Mouse (Mus musculus) layer of hippocampus, postnatal 36 days (tissue): ENCODE results near the gene Cdc42bpa. TPM values are rescaled to one million over a fixed set of nuclear protein-coding genes. Genes with fewer than 3 reads are reported as not detected.

ENCODE experiments used
- DNase-seq, 2 experiments: peaks; one replicate each; pipeline ENCODE4 v3.0.0; 2022
- total RNA-seq, 2 experiments: library from RNA; stranded (reverse); gene quantifications; 2 replicates each; pipeline ENCODE4 v1.2.3; 2021

The Cdc42bpa gene
- total RNA-seq, result 100 to 1,000 TPM; 239 to 246 TPM

GRCm38 (mm10) chr1:179959721-179960542 lies at the start of gene Cdc42bpa:
Cdc42bpa (plus strand) TSS chr1:179960472.
- peak; percentile 71 to 72 for DNase-seq

GRCm38 (mm10) chr1:179913471-179913870 lies 46.8 kb upstream of the Cdc42bpa start:
- no peak for DNase-seq

GRCm38 (mm10) chr1:179917036-179917435 lies 43.2 kb upstream of the Cdc42bpa start:
- no peak for DNase-seq

GRCm38 (mm10) chr1:179917481-179917880 lies 42.8 kb upstream of the Cdc42bpa start:
- no peak for DNase-seq

- no peak for DNase-seq
These were observed 40.4 kb upstream of the Cdc42bpa start for GRCm38 (mm10) chr1:179919656-179920436.

GRCm38 (mm10) chr1:179923661-179924405 lies 36.4 kb upstream of the Cdc42bpa start:
- no peak for DNase-seq

GRCm38 (mm10) chr1:179926240-179926639 lies 34.0 kb upstream of the Cdc42bpa start:
- DNase-seq, result no peak

- no peak for DNase-seq
These were observed 33.2 kb upstream of the Cdc42bpa start for GRCm38 (mm10) chr1:179927102-179927501.

- no peak for DNase-seq
These were observed 31.4 kb upstream of the Cdc42bpa start for GRCm38 (mm10) chr1:179928822-179929221.

- no peak for DNase-seq
These were observed 29.0 kb upstream of the Cdc42bpa start for GRCm38 (mm10) chr1:179931247-179931646.

- no peak for DNase-seq
These were observed 26.2 kb upstream of the Cdc42bpa start for GRCm38 (mm10) chr1:179934064-179934463.

GRCm38 (mm10) chr1:179940071-179940786 lies 20.0 kb upstream of the Cdc42bpa start:
- DNase-seq, result peak; percentile 60 to 65

- no peak for DNase-seq
These were observed 19.4 kb upstream of the Cdc42bpa start for GRCm38 (mm10) chr1:179940787-179941352.

GRCm38 (mm10) chr1:179945017-179945416 lies 15.3 kb upstream of the Cdc42bpa start:
- DNase-seq, result no peak

GRCm38 (mm10) chr1:179946616-179947015 lies 13.7 kb upstream of the Cdc42bpa start:
- DNase-seq, result no peak

- no peak for DNase-seq
These were observed 12.6 kb upstream of the Cdc42bpa start for GRCm38 (mm10) chr1:179947653-179948052.

GRCm38 (mm10) chr1:179951597-179951996 lies 8.7 kb upstream of the Cdc42bpa start:
- no peak for DNase-seq

GRCm38 (mm10) chr1:179953251-179953650 lies 7.0 kb upstream of the Cdc42bpa start:
- no peak for DNase-seq

GRCm38 (mm10) chr1:179957431-179957830 lies 2.8 kb upstream of the Cdc42bpa start:
- no peak for DNase-seq

- peak; percentile 21 to 47 for DNase-seq
These were observed 1.2 kb upstream of the Cdc42bpa start for GRCm38 (mm10) chr1:179958871-179959720.

GRCm38 (mm10) chr1:179960543-179960876 lies 238 bp downstream of the Cdc42bpa start:
- no peak for DNase-seq
